Mouse (Mus musculus) embryo, embryonic 11.5 days (tissue): Measurements from ENCODE around the gene Pth1r.
A peak's percentile ranks its signal among the peaks of the same experiment; 100 is the strongest.

Experiments
- DNase-seq: peaks from one replicate; pipeline ENCODE4 v3.0.0-alpha.2; 2012; ENCODE audit warnings: low read depth, low spot score

The Pth1r gene

DNA sequence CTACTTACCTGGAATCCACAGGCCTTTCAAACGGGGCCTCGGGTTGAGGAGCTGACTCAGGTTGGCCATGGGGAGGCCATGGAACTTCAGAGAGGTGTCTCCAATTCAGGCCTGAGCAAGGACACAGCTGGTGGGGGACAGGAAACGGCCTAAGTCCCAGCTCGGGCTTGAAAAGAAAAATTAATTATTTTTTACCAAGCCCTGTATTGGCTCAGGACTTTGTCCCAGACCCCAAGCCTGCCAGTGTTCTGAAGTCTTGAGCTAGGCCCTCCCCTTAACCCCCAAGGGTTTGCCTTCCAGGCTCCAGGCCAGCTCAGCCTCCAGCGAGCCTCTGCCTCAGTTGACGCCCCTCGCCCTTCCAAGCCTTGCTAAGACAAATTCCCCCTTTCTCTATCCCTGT, at the start of gene Pth1r:
TSS of gene Pth1r (minus strand) at position 185 of the 400 bp plus-strand sequence.
- no peak for DNase-seq

DNA sequence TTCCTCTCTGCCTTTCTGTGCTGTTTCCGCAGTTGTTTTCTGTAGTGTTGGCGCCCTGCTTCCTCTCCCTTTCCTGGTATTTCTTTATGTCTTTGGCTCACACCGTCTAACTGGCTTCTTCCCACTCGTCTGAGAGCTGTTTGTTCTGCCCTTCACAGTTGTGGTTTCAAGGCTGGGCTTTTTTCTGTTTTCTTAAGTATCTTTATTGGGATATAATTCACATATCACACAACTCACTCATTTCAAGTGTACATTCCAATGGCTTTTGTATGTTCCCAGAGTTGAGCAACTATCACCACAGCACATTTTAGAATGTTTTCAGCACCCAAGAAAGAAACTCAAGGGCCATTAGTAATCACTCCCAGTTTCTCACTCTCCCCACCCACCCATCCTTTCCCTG, 43.5 kb upstream of the Pth1r start:
- DNase-seq, result no peak

DNA sequence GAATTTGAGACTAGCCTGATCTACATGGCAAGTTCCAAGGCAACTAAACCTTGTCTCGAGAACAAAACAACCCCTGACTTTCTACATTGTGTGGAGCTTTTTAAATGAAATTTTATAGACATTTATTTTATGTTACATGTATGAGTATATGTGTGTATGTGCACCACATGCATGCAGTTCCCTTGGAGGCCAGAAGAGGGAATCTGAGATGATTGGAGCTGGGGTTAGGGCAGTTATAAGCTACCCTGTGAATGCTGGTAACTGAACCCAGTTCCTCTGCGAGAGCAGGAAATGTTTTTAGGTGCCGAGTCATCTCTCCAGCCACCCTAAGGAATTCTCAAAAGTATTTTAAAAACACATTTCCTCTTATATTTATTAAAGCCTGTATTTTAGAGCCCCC, 41.2 kb upstream of the Pth1r start:
- DNase-seq, result no peak

DNA sequence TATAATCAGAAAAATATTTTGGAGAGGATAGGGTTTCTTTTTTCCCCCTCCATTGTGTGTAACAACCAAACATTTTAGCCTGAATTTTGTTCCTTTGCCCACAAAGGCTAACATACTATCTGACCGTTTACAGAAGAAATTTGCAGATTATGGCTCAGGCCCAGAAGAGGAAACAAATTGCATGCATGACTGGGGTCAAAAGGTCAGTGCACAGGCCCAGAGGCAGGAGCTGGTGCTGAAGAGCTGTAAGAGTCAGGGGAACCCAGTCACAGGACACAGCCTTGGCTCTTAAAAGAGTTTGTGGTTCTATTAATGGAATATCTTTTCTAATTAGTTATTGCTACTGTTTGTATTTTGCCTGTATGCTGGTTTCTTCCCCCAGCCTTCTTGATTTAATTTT, 36.7 kb upstream of the Pth1r start:
- DNase-seq, result no peak

DNA sequence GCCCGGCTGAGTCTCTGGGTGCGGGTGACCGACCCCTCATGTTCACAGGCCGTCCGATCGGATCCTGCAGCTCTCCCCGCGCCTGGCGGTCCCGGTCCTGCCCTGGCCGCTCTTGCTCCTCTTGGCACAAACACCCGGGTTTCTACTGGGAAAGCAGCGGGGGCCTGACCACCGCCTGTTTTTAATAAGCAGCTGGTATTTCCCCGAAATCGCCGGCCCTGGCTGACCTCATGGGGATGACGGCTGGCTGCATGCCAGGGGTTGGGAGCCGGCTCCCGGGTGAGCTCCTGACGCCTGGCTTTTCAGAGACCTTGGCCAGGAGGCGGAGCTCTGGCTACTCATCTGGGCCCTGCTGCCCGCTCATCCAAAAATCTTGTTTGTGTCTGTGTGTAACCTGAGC, 34.8 kb upstream of the Pth1r start:
- peak; percentile 67 for DNase-seq

DNA sequence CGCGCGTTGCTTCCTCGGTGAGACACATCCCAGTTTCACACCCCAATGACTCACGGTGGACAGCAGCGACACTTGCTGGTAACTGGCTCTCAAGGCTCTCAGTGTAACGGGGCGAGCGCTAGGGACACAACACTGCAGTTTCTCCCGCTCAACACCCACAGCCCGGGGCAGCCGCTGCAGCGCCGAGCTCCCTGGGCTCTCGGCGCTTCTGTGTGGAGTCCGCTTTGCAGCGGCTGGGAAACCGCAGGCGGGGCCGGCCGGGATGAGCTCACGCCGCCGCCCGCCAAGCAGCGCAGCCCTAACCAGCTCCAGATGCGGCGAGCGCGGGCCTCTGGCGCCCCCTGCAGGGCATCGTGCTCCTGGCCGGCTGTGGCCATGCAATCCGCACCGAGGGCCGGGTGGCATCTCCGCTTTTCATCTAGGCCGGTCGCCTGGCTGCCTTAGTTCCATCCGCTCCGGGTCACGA, 34.3 kb upstream of the Pth1r start:
- DNase-seq, result peak; percentile 85

DNA sequence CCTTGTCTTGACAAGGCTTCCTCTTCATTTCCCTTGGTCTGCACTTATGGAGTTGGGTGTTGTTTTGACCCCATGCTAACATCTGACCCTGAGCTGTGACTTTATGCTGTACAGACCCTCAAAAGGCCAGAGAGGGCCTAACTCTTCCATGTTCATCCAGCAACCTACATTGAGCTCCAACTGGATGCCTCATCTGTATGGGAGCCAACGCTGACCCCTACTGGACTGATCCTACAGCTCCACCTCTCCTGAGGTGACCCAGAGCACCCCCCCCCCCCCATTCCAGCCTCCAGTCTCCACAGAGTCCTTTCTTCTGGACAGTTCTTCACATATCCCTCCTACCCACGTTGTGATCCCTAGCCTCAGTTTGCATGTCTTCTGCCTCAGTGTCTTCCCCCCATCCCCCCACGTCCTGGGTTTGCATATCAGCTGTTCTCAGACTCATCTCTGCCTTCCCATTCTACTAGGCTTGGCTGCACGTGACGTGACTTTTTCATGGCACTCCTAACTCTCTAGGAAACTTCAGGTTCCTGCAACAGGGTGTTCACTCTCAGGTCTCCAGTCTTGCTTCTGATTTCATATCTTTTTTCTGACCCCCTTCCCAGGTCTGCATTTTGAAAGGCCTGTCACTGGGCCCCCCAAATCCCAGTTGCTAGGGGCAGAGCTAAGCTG, 32.4 kb upstream of the Pth1r start:
- no peak for DNase-seq

DNA sequence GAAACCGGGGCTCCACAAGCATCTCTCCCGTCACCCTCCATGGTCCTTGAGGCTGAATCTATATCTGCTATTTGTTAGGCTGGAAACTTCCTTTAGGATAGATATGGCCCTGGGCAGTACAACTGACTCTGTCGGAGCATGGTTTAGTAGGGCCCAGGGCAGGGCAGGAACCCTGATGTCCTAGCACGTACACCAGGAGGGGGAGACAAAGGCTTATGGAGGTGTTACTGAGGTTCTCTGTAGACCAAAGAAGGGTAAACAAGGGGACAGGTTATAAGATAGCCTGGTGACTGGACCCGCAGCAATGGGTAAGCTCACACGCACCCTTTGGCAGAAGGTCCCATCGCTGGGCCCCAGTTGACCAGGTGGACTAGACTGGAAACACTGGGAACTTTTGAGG, 31.6 kb upstream of the Pth1r start:
- DNase-seq, result no peak

DNA sequence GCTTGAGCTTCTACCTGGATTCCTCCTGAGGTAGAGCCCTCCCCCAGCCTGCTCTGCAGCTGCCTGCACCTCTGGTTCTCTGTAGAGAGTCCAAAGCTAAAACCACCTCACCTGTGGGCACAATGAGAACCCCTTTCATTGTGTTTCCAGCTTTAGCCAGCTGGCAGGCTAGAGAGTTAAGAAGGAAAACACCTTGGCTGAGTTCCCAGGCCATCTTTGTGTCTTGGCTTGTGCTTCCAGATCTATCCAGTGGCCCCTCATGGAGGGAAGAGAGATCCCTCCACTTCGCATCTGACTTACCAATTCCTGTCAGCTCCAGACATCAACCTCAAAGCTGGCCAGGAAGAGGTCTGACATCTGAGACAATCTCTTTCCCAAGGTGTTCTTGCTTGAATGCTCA, 31.2 kb upstream of the Pth1r start:
- DNase-seq, result no peak

DNA sequence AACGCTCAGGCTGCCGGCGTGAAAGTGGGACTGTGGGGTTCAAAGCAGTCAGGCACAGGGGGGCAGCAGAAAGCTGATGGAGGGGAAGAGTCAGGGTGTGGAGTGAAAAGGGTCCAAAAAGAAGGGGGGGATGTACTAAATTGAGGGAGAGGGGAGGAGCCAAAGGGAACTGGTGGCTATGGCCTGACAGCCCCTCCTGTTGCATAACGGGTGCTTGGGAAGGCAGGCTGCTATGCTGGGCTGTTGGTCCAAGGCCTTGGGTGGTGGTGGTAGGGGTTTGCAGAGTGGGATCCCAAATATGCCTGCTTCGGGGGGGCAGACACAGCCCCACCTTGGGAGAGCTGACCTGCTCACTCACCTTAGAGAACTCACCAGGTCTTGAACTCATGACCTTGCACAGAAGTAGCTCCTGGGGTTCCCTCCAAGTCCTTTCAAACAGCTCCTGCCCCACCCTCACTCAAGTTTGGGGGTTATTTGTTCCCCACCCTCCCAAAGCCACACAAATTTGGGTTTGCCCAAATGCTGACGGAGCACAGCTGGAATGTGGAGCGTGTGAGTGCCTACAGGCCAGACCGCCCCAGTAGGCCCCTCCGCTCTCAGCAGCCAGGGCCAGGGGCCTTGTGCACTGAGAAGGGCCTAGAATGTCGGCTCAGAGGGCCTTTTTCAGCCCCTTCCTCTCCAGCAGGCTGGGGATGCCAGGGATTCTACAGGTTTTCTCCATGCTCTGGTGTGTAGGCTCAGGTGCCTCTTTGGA, 28.5 kb upstream of the Pth1r start:
- DNase-seq, result no peak

DNA sequence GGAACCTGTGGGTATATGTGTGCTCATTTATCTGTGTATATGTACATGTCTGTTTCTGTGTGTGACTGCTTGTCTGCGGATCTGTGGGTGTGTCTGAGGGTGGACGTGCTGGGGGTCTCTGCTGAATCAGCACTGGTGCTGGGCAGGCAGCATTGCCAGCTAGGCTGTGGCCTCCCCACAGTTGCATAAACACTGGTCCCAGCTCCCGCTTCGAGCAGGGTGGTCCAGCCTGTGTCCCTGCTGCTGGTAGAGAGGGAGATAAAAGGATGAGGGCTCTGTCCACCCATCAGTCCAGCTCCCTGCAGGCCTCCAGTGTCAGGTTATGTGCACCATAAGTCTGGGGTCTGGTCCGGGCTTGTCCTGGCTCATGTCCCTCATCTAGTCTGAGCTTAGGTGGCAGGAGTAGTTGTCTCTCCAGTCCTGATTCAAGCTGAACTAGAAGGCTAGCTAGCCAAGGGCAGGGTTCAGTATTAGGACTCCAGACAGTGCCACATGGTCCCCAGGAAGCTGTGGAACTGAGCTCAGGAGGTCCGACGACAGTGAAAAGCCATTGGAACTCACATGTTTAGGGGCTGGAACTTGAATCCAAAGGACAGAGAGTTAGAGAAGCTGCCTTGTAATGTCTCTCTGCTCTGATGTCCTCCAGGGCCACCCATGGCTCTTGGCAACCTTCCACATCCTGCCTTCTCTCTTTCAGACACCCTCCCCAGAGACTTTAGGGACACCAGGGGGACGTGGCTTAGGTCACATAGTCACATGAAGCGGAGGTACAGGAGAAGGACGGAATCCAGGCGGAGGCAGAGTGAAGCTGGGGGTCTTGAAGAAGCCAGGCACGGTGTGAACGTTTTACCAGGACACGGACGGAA, 27.7 kb upstream of the Pth1r start:
- DNase-seq, result no peak

DNA sequence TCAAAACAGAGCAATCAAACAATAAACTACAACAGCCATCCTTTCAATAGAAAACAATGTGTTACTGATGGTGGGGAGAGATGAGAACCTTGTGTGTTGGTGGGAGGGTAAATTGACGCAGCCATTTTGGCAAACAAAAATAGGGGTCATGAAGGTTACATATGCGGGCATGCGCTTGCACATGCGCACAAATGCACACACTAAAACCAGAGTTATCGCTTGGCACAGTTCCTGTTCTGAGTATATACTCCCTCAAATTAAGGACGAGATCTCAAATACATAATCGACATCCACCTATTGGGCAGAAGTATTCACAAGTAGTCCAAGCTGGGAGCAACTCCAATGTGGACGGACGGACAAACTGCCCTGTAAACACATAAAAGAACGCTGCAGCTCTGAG, 25.4 kb upstream of the Pth1r start:
- no peak for DNase-seq

DNA sequence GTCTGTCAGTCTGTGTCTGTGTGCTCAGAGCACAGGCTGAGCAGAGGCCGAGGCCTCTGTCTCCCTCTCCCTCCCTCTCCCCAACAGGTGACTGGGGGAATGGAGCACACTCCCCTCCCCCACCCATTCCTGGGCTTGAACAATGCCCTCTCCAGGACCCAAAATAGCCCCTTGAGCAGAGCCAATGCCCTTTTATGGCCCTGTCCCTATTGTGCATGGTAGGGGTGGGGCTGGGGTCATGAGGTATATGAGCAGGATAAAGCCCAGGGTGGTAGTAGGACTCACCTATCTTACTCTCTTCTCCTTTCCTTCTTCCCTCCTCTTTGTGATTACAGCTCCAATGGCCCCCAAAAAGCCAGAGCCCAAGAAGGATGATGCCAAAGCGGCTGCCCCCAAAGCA, 16.5 kb upstream of the Pth1r start:
- DNase-seq, result no peak

DNA sequence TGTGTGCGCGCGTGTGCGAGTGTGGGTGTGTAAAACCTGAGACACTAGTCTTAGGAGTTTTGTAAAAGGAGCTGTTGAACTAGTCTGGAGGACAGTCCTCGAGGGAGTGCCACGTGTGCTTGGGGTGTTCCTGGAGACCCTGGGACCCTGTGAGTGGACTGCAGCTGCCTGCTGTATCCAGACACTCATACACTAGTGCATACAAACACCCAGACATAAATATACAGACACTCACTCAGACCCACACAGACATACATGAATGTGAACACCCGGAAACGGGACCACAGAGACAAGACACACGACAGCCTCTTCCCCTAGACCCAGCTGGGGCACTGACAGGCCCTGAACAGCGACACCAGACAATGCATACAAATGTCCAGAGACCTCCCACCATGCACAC, 15.8 kb upstream of the Pth1r start:
- DNase-seq, result no peak

DNA sequence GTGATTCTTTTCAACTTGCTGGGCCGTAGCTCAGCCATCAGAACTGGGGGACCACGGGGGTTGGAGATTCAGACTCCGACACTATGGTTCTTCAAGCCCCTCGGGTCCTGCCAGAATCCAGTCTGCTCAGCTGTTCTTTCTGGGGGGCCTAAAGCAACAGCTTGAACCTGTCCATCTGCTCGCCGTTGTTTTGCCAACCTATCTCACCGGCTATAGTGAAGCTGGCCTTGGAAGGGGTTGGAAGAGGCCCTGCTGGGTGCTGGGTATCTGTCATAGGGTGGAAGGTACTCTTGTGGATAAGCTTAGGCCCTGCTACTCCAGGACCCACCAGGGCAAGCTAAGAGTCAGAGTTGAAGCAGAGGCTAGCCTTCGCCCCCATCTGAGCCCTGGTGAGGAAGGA, 13.9 kb upstream of the Pth1r start:
- no peak for DNase-seq

DNA sequence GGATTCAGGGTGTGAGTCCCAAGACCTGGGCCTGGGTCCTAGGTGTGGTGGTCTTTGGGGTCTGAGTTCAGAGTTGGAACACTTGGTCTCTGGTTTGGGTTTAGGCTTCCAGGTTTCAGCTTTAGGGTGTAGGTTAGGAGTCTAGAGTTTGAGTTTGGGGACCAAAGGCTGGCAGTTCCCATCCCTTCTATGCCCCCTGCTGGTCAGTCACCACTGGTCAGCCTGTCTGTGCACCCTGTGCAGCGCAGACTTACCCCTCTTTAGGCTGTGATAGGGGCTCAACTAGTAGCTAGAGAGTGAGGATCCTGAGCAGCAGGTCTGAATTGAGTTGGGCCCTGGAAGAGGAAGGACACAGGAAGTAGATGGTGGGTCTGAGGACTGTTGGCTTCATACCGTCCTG, 12.3 kb upstream of the Pth1r start:
- DNase-seq, result no peak

DNA sequence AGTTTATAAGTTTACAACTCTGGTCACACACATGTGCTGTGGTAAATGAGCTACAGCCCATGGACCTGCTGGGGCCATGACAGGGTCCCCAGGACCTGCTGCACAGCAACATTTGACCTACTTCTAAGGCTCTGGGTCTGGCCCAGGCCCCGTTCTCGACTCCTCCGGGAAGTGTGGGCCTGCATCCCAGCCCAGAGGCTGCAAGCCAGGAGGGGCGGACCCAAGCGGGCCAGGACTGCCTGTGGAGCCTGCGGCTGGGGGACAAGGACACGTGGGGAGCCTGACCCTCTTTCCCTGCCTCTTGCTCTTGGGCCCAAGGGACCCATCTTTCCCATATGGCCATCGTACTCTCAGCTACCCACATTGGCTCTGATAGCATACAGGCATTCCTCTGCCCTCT, 11.7 kb upstream of the Pth1r start:
- DNase-seq, result no peak

DNA sequence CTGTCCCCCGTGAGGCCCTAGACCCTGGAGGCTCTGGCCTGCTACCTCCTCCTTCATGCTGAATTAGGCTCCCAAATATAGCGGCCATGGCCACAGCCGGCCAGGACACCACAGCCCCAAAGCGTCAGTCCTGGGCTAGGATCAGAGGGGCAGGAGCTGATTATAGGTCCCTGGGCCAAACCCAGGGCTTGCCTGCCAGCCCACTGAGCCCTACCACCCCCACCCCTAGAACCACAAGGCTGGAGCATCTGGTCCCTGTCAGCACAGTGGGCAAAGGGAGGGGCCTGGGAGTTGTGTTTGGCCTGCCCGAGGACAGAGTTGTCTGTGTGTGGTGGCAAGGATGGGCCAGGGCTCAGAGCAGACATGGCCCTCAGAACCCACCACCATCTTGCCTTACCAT, 10.9 kb upstream of the Pth1r start:
- DNase-seq, result no peak

DNA sequence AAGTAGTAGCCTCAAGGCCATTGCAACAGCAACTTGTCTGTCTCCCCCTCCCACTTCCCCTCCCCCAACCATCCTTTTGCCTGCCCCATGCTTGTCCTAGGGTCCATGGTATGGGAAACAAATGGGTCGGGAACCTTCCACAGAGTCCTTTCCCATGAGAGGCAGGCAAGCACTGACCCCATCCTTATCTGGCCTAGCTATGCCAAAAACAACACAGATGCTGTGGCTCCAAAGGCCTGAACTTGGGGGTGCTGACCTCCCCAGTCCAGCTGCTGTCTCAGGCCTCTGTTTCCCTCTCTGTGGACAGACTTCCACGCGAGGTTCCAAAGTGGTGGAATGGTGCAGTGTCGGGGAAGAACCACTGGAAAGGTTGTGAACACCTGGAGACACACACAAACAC, 6.8 kb upstream of the Pth1r start:
- DNase-seq, result no peak

DNA sequence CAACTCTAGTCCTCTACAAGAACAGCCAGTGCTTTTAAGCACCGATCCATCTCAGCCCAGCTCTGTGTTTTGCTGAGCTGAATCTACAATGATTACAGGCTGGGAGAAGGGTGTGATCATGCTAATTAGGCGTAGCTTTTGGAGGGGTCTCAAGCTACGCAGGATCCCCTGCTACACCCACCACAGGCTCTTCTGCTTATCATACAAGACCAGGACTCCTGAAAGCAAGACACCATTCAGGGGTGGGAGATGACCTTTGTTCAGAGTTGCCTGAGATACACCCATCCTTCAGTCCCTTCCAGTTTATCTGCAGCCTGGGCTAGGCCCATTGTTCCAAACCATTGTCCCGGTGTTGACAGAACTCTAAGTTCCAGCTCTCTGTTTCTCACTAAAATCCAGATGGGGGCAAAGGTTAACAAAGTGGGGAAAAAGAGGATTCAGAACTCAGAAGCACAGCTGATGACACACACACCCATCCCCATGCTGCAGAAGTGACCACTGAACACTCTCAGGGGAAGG, 6.0 kb upstream of the Pth1r start:
- DNase-seq, result no peak

DNA sequence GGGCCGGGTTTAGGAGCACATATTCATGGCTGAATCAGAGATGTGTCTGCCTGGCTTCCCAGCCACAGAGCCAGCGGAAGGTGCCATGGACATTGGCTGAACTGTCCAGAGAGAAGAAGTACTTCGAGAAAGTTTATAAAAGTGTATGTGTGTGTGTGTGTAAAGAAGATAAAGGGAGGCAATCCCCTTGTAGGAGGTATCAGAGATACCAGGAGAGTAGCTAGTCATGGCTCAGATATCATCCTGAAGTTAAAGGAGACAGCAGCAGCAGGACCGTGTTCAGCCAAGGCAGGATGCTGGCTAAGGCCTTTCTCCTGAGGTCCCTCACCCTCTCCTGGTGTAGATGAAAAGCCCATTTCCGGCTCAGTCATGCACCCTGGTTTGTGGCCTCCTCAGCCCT, 4.5 kb upstream of the Pth1r start:
- no peak for DNase-seq
